Mouse (Mus musculus): ENCODE results near the gene Emc9. TPM values are rescaled to one million over a fixed set of nuclear protein-coding genes. Genes with fewer than 3 reads are reported as not detected.

The Emc9 gene
- 63.2 and 67.4 TPM in 2 replicates for polyA plus RNA-seq (2015; fragmentation: Nextera tagmentation; extraction: Ambion mirVana)

DNA sequence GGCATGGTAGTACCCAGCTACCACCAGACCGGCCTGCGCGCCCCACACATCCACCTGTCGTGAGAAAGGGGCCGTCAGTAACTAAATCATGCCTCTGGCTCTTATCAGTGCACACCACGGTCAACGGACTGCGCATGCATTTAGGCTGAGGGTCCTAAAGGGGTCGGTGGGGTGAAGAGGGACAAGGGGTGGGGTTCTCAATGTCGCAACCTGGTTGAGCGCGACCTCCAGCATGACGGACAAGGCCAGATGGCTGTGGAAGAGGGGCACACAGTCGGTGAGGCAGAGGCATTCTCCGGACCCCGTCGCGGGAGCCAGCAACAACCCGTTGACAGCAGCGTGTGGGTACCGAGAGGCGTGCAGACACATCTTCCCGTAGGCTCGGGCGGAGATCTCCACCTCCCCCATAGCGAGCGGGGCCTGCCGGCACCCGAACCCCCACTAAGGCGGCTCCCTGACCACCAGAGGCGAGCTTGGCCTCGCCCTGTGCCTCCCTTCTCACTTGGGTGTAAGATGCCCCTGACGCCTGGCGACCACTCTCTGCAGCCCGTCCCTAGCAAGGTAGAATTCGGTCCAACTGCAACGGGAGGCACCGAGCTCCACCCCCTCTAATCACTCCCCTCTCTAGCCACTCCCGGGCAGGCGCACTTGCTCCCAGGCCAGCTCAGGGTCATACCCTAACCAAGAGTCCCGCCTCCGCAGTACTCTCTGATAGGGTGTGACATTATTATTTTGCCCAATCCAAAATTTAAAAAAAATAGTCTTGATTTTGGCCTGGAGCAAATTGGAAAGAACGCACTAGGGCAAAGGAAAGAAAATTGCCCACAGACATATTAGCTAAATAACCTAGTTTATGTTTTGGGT, at the start of gene Emc9:
Gene Emc9 (minus strand): TSS at position 601 of the 864 bp plus-strand sequence.

DNA sequence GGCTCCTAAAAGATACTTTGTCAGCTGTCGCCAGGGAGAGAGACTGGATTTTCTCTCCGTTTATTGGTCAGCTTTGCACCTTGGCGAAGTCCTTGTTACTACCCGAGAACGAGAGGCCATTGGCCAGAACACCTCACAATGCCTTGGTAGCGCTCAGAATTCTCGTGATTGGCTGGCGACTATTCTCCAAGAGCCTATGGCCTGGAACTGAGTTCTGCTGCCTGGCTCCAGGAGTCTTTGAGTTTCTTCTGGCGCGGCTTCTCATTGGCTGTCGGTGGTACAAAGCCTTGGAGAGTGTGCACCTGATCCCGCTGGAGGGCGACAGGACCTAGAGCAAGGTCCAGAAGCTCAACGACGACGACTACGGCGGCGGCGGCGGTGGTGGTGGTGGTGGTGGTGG, 32.7 kb upstream of the Emc9 start, which contains the start of gene Rec8:
Gene Rec8 (plus strand): TSS at position 216 of the 400 bp plus-strand sequence.

GRCm38 (mm10) chr14:55603271-55603632, 18.1 kb upstream of the Emc9 start, which contains the start of gene Irf9:
Gene Irf9, plus strand, starts transcription at chr14:55603571.

DNA sequence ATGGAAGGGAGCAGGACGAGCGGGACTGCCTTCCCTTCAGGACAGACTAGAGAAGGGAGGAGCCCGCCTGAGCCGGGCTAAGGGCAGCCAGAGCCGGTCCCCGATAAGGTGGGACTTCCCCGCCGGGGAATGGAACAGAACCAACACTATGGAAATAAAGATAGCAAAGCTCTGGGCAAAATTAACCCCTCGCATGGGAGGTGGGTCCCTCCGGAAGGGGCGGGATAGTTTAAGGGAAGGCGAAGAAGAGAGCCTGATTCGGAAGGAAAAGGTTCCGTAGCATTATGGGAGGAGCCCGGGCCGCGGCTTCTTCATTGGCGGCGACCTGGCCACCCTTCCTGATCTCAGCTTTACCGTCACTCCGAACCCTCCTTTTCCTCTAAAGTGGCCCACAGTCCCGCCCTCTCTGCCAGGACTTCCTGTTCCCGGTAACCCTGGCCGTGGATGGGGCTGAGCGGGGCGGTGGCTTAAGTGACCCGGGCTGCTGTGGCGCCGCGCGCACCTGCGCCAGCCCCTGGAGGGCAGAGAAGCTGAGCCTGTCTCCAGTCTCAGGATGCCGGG, 6.3 kb upstream of the Emc9 start, which contains the start of gene Rnf31:
Gene Rnf31 (plus strand): TSS at position 378 of the 561 bp plus-strand sequence.

GRCm38 (mm10) chr14:55590748-55591330, 5.7 kb upstream of the Emc9 start, which contains the start of gene Psme2:
Gene Psme2, minus strand, starts transcription at chr14:55591113.

DNA sequence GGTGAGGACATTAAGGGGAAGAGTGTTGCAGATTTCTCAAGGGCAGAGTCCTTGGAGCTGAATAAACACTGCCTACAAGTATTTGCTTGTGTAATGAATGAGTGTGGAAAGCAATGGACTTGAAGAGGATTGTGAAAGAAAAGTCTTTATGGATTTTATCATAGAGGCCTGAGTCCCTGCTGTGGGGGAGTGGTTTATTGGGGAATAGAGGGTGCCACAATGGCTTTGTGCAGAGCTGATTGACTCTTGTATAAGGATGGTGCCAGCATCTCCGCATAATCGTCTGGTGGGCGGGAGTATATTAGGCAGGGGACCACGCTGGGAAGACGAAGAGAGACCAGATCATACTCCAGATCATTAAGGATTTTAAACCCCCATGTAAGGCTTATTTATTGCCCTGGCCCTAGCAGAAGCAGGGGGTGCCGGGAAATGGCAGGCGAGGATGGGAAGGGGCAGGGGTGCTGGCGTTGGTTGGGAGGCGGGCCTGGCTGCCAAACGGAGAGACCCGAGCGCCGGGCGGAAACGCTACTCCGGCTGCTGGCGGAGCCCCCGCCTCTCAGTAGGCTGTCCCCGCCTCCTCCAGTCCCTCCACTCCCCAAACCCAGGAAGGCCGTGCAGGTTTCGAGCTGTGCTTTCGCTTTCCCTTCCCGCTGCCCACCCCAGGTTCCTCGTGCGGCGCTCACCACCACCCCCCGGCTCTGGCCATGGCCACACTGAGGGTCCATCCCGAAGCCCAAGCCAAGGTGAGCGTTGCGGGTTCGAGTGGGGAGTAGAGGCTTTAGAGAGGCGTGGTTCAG, 7.0 kb downstream of the Emc9 start, which contains the start of gene Psme1:
Gene Psme1 (plus strand): TSS at position 253 of the 797 bp plus-strand sequence.

GRCm38 (mm10) chr14:55575302-55575701, 9.8 kb downstream of the Emc9 start, which contains the start of gene Fitm1:
Gene Fitm1, plus strand, starts transcription at chr14:55575617.

DNA sequence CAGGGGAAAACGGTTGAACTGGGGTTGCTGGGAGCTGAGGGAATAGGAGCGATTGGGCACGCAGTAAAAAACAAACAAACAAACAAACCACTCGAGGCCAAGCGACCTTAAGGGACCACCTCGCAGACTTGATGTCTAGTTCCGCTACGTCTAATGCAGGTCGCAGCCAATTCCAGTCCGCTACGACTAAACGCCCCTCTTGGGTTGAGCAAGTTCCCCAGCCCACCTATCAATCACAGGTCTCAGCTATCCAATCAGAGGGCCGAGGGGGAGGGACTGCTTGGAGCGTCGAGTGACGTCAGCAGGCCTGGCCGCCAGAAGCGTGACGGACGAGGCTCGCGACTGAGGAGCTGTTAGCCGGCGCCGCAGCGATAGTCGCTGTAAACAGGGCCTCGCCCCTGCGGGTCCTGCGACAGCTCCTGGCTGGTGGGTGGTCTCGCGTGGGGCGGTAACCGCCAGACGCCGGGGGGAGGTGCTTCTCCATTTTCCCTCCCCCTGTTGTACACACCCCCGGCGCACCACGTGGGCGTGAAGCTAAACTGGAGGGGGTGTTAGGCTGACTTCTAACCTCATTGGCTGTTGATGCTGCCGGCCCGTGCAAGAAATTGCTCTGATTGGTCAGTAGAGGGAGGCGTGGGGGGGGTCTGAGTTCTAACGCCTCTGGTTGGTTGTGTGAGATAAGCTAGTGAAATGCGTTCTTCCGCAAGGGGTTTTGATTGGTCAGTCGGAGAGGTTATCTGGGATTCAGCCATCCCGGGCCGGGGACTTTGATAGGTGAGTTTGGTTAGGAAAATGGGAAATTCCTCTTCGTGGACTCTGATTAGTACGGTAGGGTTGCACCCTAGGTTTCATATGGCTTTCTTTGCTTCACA, 24.7 kb downstream of the Emc9 start, which contains the start of gene A730061H03Rik:
Gene A730061H03Rik (minus strand): TSS at position 205 of the 872 bp plus-strand sequence.

DNA sequence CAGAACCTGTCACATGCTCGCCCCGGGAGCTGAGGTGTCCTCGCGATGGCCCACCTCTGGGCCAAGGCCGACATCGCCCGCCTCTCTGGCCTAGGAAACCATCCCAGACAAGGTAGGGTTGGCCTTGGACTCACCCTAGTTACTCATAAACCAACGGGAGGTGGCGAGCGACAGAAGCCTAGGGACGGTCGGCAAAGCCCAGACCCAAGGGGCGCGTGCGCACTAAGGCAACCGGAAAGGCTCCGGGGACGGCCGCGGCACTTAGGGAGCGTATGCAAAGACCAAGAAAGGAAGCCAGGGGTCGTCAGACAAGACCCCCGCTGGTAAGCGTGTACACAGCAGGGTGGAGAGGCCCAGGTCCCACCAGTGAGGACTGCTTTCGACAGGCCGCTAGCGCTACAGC, 25.3 kb downstream of the Emc9 start, which contains the start of gene Dcaf11:
Gene Dcaf11 (plus strand): TSS at position 208 of the 403 bp plus-strand sequence.

GRCm38 (mm10) chr14:55540067-55540786, 44.9 kb downstream of the Emc9 start, which contains the start of gene Pck2:
Gene Pck2, plus strand, starts transcription at chr14:55540266.

Other genes with a start within 250 kb of the Emc9 start
- gene Dhrs4, start 106.5 kb downstream of the Emc9 start, polyA plus RNA-seq (2015; fragmentation: Nextera tagmentation; extraction: Ambion mirVana) = 21.7 and 34.9 TPM in 2 replicates
- gene Carmil3, start 94.7 kb downstream of the Emc9 start, polyA plus RNA-seq (2015; fragmentation: Nextera tagmentation; extraction: Ambion mirVana) = 0.44 and 0.66 TPM in 2 replicates
- gene Cpne6, start 74.9 kb downstream of the Emc9 start, polyA plus RNA-seq (2015; fragmentation: Nextera tagmentation; extraction: Ambion mirVana) = not detected in 2 replicates
- not detected in 2 replicates for gene Nrl, start 60.3 kb downstream of the Emc9 start, polyA plus RNA-seq (2015; fragmentation: Nextera tagmentation; extraction: Ambion mirVana)
- gene Pck2, start 45.0 kb downstream of the Emc9 start, polyA plus RNA-seq (2015; fragmentation: Nextera tagmentation; extraction: Ambion mirVana) = 15.8 and 17.4 TPM in 2 replicates
- gene Dcaf11, start 25.3 kb downstream of the Emc9 start, polyA plus RNA-seq (2015; fragmentation: Nextera tagmentation; extraction: Ambion mirVana) = 45.2 and 45.3 TPM in 2 replicates
- 1.2 and 1.5 TPM in 2 replicates for gene A730061H03Rik, start 24.9 kb downstream of the Emc9 start, polyA plus RNA-seq (2015; fragmentation: Nextera tagmentation; extraction: Ambion mirVana)
- 342 and 394 TPM in 2 replicates for gene Fitm1, start 9.7 kb downstream of the Emc9 start, polyA plus RNA-seq (2015; fragmentation: Nextera tagmentation; extraction: Ambion mirVana)
- 88.6 and 106 TPM in 2 replicates for gene Psme1, start 7.2 kb downstream of the Emc9 start, polyA plus RNA-seq (2015; fragmentation: Nextera tagmentation; extraction: Ambion mirVana)
- gene Psme2, start 5.8 kb upstream of the Emc9 start, polyA plus RNA-seq (2015; fragmentation: Nextera tagmentation; extraction: Ambion mirVana) = 186 and 262 TPM in 2 replicates
- 10.3 and 13.4 TPM in 2 replicates for gene Rnf31, start 6.4 kb upstream of the Emc9 start, polyA plus RNA-seq (2015; fragmentation: Nextera tagmentation; extraction: Ambion mirVana)
- gene Irf9, start 18.3 kb upstream of the Emc9 start, polyA plus RNA-seq (2015; fragmentation: Nextera tagmentation; extraction: Ambion mirVana) = 11.4 and 12.2 TPM in 2 replicates
- gene Rec8, start 32.7 kb upstream of the Emc9 start, polyA plus RNA-seq (2015; fragmentation: Nextera tagmentation; extraction: Ambion mirVana) = 1.8 and 1.9 TPM in 2 replicates
- 52.7 and 61.0 TPM in 2 replicates for gene Ipo4, start 50.7 kb upstream of the Emc9 start, polyA plus RNA-seq (2015; fragmentation: Nextera tagmentation; extraction: Ambion mirVana)
- gene Gm49378, start 52.6 kb upstream of the Emc9 start, polyA plus RNA-seq (2015; fragmentation: Nextera tagmentation; extraction: Ambion mirVana) = 1.3 and 2.0 TPM in 2 replicates
- gene Tm9sf1, start 58.5 kb upstream of the Emc9 start, polyA plus RNA-seq (2015; fragmentation: Nextera tagmentation; extraction: Ambion mirVana) = 48.0 and 52.2 TPM in 2 replicates
- gene Tssk4, start 64.9 kb upstream of the Emc9 start, polyA plus RNA-seq (2015; fragmentation: Nextera tagmentation; extraction: Ambion mirVana) = 0.24 and 0.32 TPM in 2 replicates
- gene Mdp1, start 75.2 kb upstream of the Emc9 start, polyA plus RNA-seq (2015; fragmentation: Nextera tagmentation; extraction: Ambion mirVana) = 29.8 and 35.3 TPM in 2 replicates
- 15.1 and 16.5 TPM in 2 replicates for gene Gmpr2, start 86.6 kb upstream of the Emc9 start, polyA plus RNA-seq (2015; fragmentation: Nextera tagmentation; extraction: Ambion mirVana)
- gene Nedd8, start 86.8 kb upstream of the Emc9 start, polyA plus RNA-seq (2015; fragmentation: Nextera tagmentation; extraction: Ambion mirVana) = 356 and 376 TPM in 2 replicates
- 14.2 and 15.0 TPM in 2 replicates for gene Tinf2, start 96.5 kb upstream of the Emc9 start, polyA plus RNA-seq (2015; fragmentation: Nextera tagmentation; extraction: Ambion mirVana)
- gene Tgm1, start 128.6 kb upstream of the Emc9 start, polyA plus RNA-seq (2015; fragmentation: Nextera tagmentation; extraction: Ambion mirVana) = 0.35 and 1.9 TPM in 2 replicates
- 12.8 and 13.3 TPM in 2 replicates for gene Rabggta, start 137.0 kb upstream of the Emc9 start, polyA plus RNA-seq (2015; fragmentation: Nextera tagmentation; extraction: Ambion mirVana)
- gene Dhrs1, start 160.4 kb upstream of the Emc9 start, polyA plus RNA-seq (2015; fragmentation: Nextera tagmentation; extraction: Ambion mirVana) = 41.5 and 50.2 TPM in 2 replicates
- gene Nop9, start 160.4 kb upstream of the Emc9 start, polyA plus RNA-seq (2015; fragmentation: Nextera tagmentation; extraction: Ambion mirVana) = 14.6 and 17.5 TPM in 2 replicates
- 0.11 and 0.12 TPM in 2 replicates for gene Cideb, start 173.2 kb upstream of the Emc9 start, polyA plus RNA-seq (2015; fragmentation: Nextera tagmentation; extraction: Ambion mirVana)
- gene Ltb4r2, start 176.1 kb upstream of the Emc9 start, polyA plus RNA-seq (2015; fragmentation: Nextera tagmentation; extraction: Ambion mirVana) = 0.23 and 0.41 TPM in 2 replicates
- gene Ltb4r1, start 180.7 kb upstream of the Emc9 start, polyA plus RNA-seq (2015; fragmentation: Nextera tagmentation; extraction: Ambion mirVana) = 0.21 and 0.61 TPM in 2 replicates
- 5.0 and 5.7 TPM in 2 replicates for gene Adcy4, start 198.8 kb upstream of the Emc9 start, polyA plus RNA-seq (2015; fragmentation: Nextera tagmentation; extraction: Ambion mirVana)
- gene Ripk3, start 203.6 kb upstream of the Emc9 start, polyA plus RNA-seq (2015; fragmentation: Nextera tagmentation; extraction: Ambion mirVana) = 6.7 and 11.8 TPM in 2 replicates
- gene Nfatc4, start 237.8 kb upstream of the Emc9 start, polyA plus RNA-seq (2015; fragmentation: Nextera tagmentation; extraction: Ambion mirVana) = 10.9 and 11.6 TPM in 2 replicates